Mouse (Mus musculus) heart, postnatal 14 days (tissue): Measurements from ENCODE around the gene Tspan2. TPM values are rescaled to one million over a fixed set of nuclear protein-coding genes. Genes with fewer than 3 reads are reported as not detected.

Source experiments
- DNase-seq, 2 experiments: peaks; one replicate each; pipeline ENCODE4 v3.0.0; 2021 to 2022
- intact Hi-C: fragments of 180-260 bp; cut with DNase I; formaldehyde crosslinking; loops from one replicate; pipeline ENCODE4 v1.15.1; 2025
- total RNA-seq, 2 experiments: library from RNA; stranded (reverse); gene quantifications; 2 replicates each; pipeline ENCODE4 v1.2.3; 2021

The Tspan2 gene
- total RNA-seq, 2 experiments from 2014 or later: 21.8 to 22.1 TPM

- intact Hi-C loops: no loop called here
- DNase-seq: no peak
Measured at GRCm38 (mm10) chr3:102731112-102731511, 3.2 kb upstream of the Tspan2 start.

GRCm38 (mm10) chr3:102732619-102733018, 1.7 kb upstream of the Tspan2 start:
- DNase-seq: no peak
- intact Hi-C loops: no loop called here

GRCm38 (mm10) chr3:102733050-102733449, 1.3 kb upstream of the Tspan2 start:
- intact Hi-C loops: no loop called here
- no peak for DNase-seq

- no peak for DNase-seq
- intact Hi-C loops: no loop called here
Measured at GRCm38 (mm10) chr3:102733936-102734312, 405 bp upstream of the Tspan2 start.

GRCm38 (mm10) chr3:102735031-102735558, 766 bp downstream of the Tspan2 start:
- intact Hi-C loops: no loop called here
- DNase-seq: peak; percentile 57 to 63

- intact Hi-C loops: no loop called here
Measured at GRCm38 (mm10) chr3:102735638-102736037, 1.3 kb downstream of the Tspan2 start.

GRCm38 (mm10) chr3:102736436-102736835, 2.1 kb downstream of the Tspan2 start:
- intact Hi-C loops: no loop called here
- no peak for DNase-seq

More at GRCm38 (mm10) chr3:102735638-102736037, 1.3 kb downstream of the Tspan2 start:
- no peak for DNase-seq

GRCm38 (mm10) chr3:102737106-102737505, 2.8 kb downstream of the Tspan2 start:
- no peak for DNase-seq
- intact Hi-C loops: no loop called here

GRCm38 (mm10) chr3:102738161-102738901, 4.0 kb downstream of the Tspan2 start:
- peak in 1 of 2 experiments; percentile 28 for DNase-seq
- intact Hi-C loops: no loop called here

GRCm38 (mm10) chr3:102738926-102739325, 4.6 kb downstream of the Tspan2 start:
- DNase-seq: no peak
- intact Hi-C loops: no loop called here

- intact Hi-C loops: no loop called here
- no peak for DNase-seq
Measured at GRCm38 (mm10) chr3:102742725-102743124, 8.4 kb downstream of the Tspan2 start.

- DNase-seq: no peak
- intact Hi-C loops: no loop called here
Measured at GRCm38 (mm10) chr3:102743202-102743601, 8.9 kb downstream of the Tspan2 start.

- intact Hi-C loops: no loop called here
- no peak for DNase-seq
Measured at GRCm38 (mm10) chr3:102743781-102744471, 9.6 kb downstream of the Tspan2 start.

GRCm38 (mm10) chr3:102744657-102745056, 10.3 kb downstream of the Tspan2 start:
- intact Hi-C loops: no loop called here
- peak in 1 of 2 experiments; percentile 40 for DNase-seq

GRCm38 (mm10) chr3:102746174-102746573, 11.8 kb downstream of the Tspan2 start:
- intact Hi-C loops: no loop called here
- DNase-seq: no peak

GRCm38 (mm10) chr3:102748038-102748437, 13.7 kb downstream of the Tspan2 start:
- no peak for DNase-seq
- intact Hi-C loops: no loop called here

GRCm38 (mm10) chr3:102748686-102749085, 14.4 kb downstream of the Tspan2 start:
- intact Hi-C loops: no loop called here
- DNase-seq: no peak

- intact Hi-C loops: no loop called here
- no peak for DNase-seq
Measured at GRCm38 (mm10) chr3:102751136-102751535, 16.8 kb downstream of the Tspan2 start.

GRCm38 (mm10) chr3:102751536-102751935, 17.2 kb downstream of the Tspan2 start:
- intact Hi-C loops: no loop called here
- no peak for DNase-seq

GRCm38 (mm10) chr3:102752053-102752452, 17.7 kb downstream of the Tspan2 start:
- intact Hi-C loops: no loop called here
- DNase-seq: no peak

GRCm38 (mm10) chr3:102752457-102752856, 18.1 kb downstream of the Tspan2 start:
- no peak for DNase-seq
- intact Hi-C loops: no loop called here

GRCm38 (mm10) chr3:102755801-102756200, 21.5 kb downstream of the Tspan2 start:
- intact Hi-C loops: no loop called here
- DNase-seq: peak in 1 of 2 experiments; percentile 20
